Mouse (Mus musculus): ENCODE measurements at regions not wholly inside any gene's neighbourhood (a gene's known extent, or its start where the extent isn't known, plus 50 kb on each side); places are given as distances from the start of the nearest gene placed in this dataset.

DNA sequence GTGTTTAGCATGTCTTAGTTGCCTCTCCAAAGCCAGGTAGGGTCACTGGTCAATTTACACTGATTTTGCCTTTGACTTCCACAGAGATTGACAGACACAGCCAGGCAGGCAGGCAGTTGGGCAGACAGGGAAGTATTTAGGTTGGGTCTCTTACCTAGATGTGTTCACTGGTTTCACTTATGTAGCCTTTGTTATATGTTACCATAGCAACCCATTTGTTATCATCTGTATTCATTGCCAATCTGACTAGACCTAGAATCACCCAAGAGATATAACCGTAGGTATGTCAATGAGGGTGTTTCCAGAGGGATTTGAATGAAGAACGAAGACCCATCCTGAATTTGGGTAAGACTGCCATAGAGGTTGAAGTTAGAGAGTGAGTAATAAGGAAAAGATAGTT lies 123.8 kb upstream of the Tnfaip3 start:
- no peak overlapping the region for H3K9ac ChIP-seq (ENCODE audit: low read depth, low read length)
- no peaks in the 10 kb centered on the region for H3K9me3 ChIP-seq (ENCODE audit: control insufficient read depth, low read length)
- 78% methylated on average over 2 of the region's 2 CpGs for WGBS
- H3K4me1 ChIP-seq (replicated peaks; ENCODE audit: control insufficient read depth, insufficient read depth, low read length), result no peaks in the 10 kb centered on the region
- no peak overlapping the region for H3K4me2 ChIP-seq (replicated peaks; ENCODE audit: low read depth, low read length)
- no peaks in the 10 kb centered on the region for H3K27me3 ChIP-seq (ENCODE audit: control insufficient read depth, insufficient read depth, low read length)
- no peak overlapping the region for H3K27ac ChIP-seq (ENCODE audit: low read depth, low read length)
- DNase-seq (ENCODE audit: low spot score) (no peak), ATAC-seq (ENCODE audit: low FRiP score) (no peak)
- no peak overlapping the region for H3K4me3 ChIP-seq (ENCODE audit: low read depth, low read length)
- no peaks in the 10 kb centered on the region for H3K36me3 ChIP-seq (ENCODE audit: control insufficient read depth, insufficient read depth, low read length)

DNA sequence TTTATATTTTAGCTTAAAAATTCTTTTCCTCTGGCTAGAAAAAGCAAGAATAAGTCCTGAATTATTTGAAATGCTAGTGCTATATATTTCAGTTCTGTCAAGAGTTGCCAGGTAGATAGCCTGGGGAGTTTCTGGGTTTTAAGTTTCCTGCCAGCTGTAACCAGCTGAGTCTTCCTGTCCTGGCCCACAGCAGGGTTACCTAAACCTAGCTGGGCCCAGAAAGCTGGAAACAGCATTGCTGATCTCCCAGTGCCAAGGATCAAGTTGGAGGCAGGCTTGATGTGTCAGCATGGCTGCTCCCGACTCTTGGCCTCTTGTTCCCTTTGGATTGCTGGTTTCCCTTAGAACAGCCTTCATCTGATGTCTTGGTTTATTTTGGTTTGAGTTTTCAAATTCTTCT lies 122.8 kb upstream of the Tnfaip3 start:
- H3K4me1 ChIP-seq (replicated peaks; ENCODE audit: control insufficient read depth, insufficient read depth, low read length), result no peaks in the 10 kb centered on the region
- 73% methylated on average over 1 of the region's 1 CpGs for WGBS
- no peaks in the 10 kb centered on the region for H3K9me3 ChIP-seq (ENCODE audit: control insufficient read depth, low read length)
- no peaks in the 10 kb centered on the region for H3K36me3 ChIP-seq (ENCODE audit: control insufficient read depth, insufficient read depth, low read length)
- ATAC-seq (ENCODE audit: low FRiP score) (no peak), DNase-seq (ENCODE audit: low spot score) (no peak)
- no peak overlapping the region for H3K27ac ChIP-seq (ENCODE audit: low read depth, low read length)
- no peak overlapping the region for H3K4me2 ChIP-seq (replicated peaks; ENCODE audit: low read depth, low read length)
- H3K27me3 ChIP-seq (ENCODE audit: control insufficient read depth, insufficient read depth, low read length), result no peaks in the 10 kb centered on the region
- no peak overlapping the region for H3K4me3 ChIP-seq (ENCODE audit: low read depth, low read length)
- H3K9ac ChIP-seq (ENCODE audit: low read depth, low read length), result no peak overlapping the region

DNA sequence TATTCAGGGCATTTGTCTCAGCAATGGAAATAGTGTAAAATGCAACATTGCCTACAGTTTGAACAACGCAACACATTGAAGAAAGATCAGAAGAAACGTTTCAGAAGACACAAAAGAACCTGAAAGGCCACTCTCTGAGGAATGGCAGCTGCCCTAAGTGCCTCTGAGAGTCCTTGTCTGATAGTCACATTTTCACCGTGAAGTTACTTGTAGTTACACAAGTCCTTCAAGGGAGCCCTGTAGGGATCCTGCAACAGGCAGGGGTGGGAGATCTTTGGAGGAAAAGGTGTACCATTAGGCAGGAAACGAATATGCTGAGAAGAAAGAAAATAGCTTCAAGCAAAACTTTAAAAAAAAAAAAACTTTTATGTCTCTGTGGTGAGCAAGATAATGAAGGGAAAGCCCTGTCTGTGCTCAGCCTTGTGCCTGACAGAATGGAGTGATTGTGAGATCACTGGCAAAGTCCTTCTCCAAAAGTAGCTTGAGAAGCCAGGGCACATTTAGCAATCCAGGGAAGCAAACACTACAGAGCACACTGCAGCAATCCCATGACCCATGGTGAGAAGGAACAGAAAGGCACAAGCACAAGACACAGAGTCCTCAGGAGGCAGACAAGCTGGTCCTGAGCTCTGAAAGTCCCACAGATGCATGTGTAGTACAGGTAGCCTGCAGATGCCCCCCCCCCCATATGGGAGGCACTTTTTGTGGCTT lies 112.3 kb upstream of the Tnfaip3 start:
- Histone ChIP-seq H3K4me2 (replicated peaks; ENCODE audit: low read depth, low read length) (no peak overlapping the region), H3K4me1 (replicated peaks; ENCODE audit: control insufficient read depth, insufficient read depth, low read length) (no peaks in the 10 kb centered on the region), H3K9ac (ENCODE audit: low read depth, low read length) (no peak overlapping the region), H3K27ac (ENCODE audit: low read depth, low read length) (no peak overlapping the region), H3K36me3 (ENCODE audit: control insufficient read depth, insufficient read depth, low read length) (no peaks in the 10 kb centered on the region), H3K27me3 (ENCODE audit: control insufficient read depth, insufficient read depth, low read length) (no peaks in the 10 kb centered on the region), H3K4me3 (ENCODE audit: low read depth, low read length) (no peak overlapping the region), H3K9me3 (ENCODE audit: control insufficient read depth, low read length) (no peaks in the 10 kb centered on the region)
- 67% methylated on average over 4 of the region's 4 CpGs for WGBS
- ATAC-seq (ENCODE audit: low FRiP score) (no peak), DNase-seq (ENCODE audit: low spot score) (no peak)

DNA sequence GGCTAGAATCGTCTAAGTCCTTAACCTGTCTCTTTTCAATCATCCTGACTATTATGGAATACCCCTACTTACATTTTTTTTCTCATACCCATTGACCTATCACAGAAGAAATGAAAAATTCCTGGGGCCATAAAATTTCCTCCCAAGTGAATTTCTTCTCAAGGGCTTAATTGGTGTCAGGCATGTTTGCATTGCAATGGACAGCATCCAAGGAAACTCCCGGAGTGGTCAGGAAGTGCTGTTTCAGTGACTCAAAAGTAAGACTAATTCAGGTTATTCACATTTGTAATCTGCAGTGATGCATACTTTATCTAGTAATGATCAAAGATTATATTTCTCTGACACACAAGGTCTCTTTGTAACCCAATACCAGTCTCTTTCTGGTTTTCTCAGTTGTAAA lies 111.5 kb upstream of the Tnfaip3 start:
- no peaks in the 10 kb centered on the region for H3K9me3 ChIP-seq (ENCODE audit: control insufficient read depth, low read length)
- H3K4me1 ChIP-seq (replicated peaks; ENCODE audit: control insufficient read depth, insufficient read depth, low read length), result no peaks in the 10 kb centered on the region
- H3K9ac ChIP-seq (ENCODE audit: low read depth, low read length), result no peak overlapping the region
- DNase-seq (ENCODE audit: low spot score), result no peak
- no peaks in the 10 kb centered on the region for H3K27me3 ChIP-seq (ENCODE audit: control insufficient read depth, insufficient read depth, low read length)
- WGBS, result 75% methylated on average over 2 of the region's 2 CpGs
- no peak overlapping the region for H3K4me3 ChIP-seq (ENCODE audit: low read depth, low read length)
- no peak overlapping the region for H3K27ac ChIP-seq (ENCODE audit: low read depth, low read length)
- ATAC-seq (ENCODE audit: low FRiP score), result no peak
- H3K36me3 ChIP-seq (ENCODE audit: control insufficient read depth, insufficient read depth, low read length), result no peaks in the 10 kb centered on the region
- no peak overlapping the region for H3K4me2 ChIP-seq (replicated peaks; ENCODE audit: low read depth, low read length)

DNA sequence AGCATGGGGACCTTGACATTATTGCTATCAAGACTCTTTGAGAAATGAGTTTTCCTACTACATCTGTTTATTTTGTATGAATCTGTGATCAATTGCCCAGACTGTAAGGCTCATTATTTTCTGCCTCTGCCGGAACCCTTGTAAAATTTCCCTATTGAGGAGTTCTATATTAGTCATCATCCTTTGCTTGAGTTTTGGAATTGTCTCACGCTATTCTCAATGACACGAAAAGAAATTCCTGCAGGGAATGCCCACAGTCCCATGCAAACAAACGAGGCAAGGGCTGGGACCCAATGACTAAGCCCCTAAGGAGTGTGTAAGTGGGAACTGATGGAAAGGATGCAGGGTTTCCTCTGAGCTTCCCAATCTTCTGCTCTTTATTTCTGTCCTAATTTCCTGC lies 111.0 kb upstream of the Tnfaip3 start:
- H3K4me3 ChIP-seq (ENCODE audit: low read depth, low read length), result no peak overlapping the region
- no peak overlapping the region for H3K4me2 ChIP-seq (replicated peaks; ENCODE audit: low read depth, low read length)
- 80% methylated on average over 4 of the region's 4 CpGs for WGBS
- ATAC-seq (ENCODE audit: low FRiP score) (no peak), DNase-seq (ENCODE audit: low spot score) (no peak)
- no peaks in the 10 kb centered on the region for H3K27me3 ChIP-seq (ENCODE audit: control insufficient read depth, insufficient read depth, low read length)
- no peaks in the 10 kb centered on the region for H3K9me3 ChIP-seq (ENCODE audit: control insufficient read depth, low read length)
- H3K36me3 ChIP-seq (ENCODE audit: control insufficient read depth, insufficient read depth, low read length), result no peaks in the 10 kb centered on the region
- no peaks in the 10 kb centered on the region for H3K4me1 ChIP-seq (replicated peaks; ENCODE audit: control insufficient read depth, insufficient read depth, low read length)
- no peak overlapping the region for H3K27ac ChIP-seq (ENCODE audit: low read depth, low read length)
- no peak overlapping the region for H3K9ac ChIP-seq (ENCODE audit: low read depth, low read length)

DNA sequence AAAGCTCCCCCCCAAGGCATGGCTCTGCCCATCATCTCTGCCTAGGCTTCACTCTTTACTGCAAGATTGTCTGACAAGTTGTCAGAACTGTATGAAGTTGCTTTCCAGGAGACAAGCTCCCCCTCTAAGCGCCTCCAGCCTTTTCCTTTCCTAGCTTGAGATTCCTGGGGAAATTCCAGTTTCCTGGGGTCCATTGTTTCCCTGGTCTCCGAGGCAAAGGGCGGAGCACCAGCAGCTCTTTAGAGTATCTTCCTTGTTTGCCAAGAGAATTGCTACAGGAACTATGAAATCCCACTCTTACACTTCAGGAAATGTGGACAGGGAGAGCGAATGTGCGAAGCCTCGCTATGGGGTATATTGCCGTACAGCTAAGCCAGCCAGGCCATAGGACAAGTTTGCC lies 108.2 kb upstream of the Tnfaip3 start:
- no peaks in the 10 kb centered on the region for H3K4me1 ChIP-seq (replicated peaks; ENCODE audit: control insufficient read depth, insufficient read depth, low read length)
- whole genome bisulfite sequencing, result 61% methylated on average over 7 of the region's 7 CpGs
- no peaks in the 10 kb centered on the region for H3K36me3 ChIP-seq (ENCODE audit: control insufficient read depth, insufficient read depth, low read length)
- H3K4me3 ChIP-seq (ENCODE audit: low read depth, low read length), result no peak overlapping the region
- H3K27ac ChIP-seq (ENCODE audit: low read depth, low read length), result no peak overlapping the region
- DNase-seq (ENCODE audit: low spot score), result peak; percentile 21
- no peak for ATAC-seq (ENCODE audit: low FRiP score)
- H3K9me3 ChIP-seq (ENCODE audit: control insufficient read depth, low read length), result no peaks in the 10 kb centered on the region
- no peak overlapping the region for H3K4me2 ChIP-seq (replicated peaks; ENCODE audit: low read depth, low read length)
- H3K27me3 ChIP-seq (ENCODE audit: control insufficient read depth, insufficient read depth, low read length), result no peaks in the 10 kb centered on the region
- no peak overlapping the region for H3K9ac ChIP-seq (ENCODE audit: low read depth, low read length)

DNA sequence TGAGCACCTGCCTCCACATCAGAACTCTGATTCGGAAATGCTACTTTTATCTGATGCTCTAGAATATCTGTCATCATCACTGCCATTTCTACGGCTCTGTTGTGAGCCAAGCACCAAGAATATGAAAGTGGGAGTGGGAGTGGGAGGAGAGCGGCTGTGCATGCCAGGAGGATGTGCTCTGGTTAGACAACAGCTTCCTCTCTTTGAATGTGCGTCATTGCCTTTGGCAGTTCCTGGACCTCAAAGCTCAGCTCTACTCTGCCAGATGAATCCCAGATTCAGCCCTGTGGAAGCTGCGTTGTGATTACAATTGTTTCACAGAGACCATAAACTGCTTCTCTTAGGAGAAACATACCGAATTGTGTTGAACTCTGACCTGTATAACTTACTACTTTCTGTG lies 106.8 kb upstream of the Tnfaip3 start:
- no peak for DNase-seq (ENCODE audit: low spot score)
- Histone ChIP-seq H3K27ac (ENCODE audit: low read depth, low read length) (no peak overlapping the region), H3K4me2 (replicated peaks; ENCODE audit: low read depth, low read length) (no peak overlapping the region), H3K36me3 (ENCODE audit: control insufficient read depth, insufficient read depth, low read length) (no peaks in the 10 kb centered on the region), H3K9ac (ENCODE audit: low read depth, low read length) (no peak overlapping the region), H3K27me3 (ENCODE audit: control insufficient read depth, insufficient read depth, low read length) (no peaks in the 10 kb centered on the region), H3K9me3 (ENCODE audit: control insufficient read depth, low read length) (no peaks in the 10 kb centered on the region), H3K4me1 (replicated peaks; ENCODE audit: control insufficient read depth, insufficient read depth, low read length) (no peaks in the 10 kb centered on the region), H3K4me3 (ENCODE audit: low read depth, low read length) (no peak overlapping the region)
- no peak for ATAC-seq (ENCODE audit: low FRiP score)
- 76% methylated on average over 6 of the region's 6 CpGs for WGBS

DNA sequence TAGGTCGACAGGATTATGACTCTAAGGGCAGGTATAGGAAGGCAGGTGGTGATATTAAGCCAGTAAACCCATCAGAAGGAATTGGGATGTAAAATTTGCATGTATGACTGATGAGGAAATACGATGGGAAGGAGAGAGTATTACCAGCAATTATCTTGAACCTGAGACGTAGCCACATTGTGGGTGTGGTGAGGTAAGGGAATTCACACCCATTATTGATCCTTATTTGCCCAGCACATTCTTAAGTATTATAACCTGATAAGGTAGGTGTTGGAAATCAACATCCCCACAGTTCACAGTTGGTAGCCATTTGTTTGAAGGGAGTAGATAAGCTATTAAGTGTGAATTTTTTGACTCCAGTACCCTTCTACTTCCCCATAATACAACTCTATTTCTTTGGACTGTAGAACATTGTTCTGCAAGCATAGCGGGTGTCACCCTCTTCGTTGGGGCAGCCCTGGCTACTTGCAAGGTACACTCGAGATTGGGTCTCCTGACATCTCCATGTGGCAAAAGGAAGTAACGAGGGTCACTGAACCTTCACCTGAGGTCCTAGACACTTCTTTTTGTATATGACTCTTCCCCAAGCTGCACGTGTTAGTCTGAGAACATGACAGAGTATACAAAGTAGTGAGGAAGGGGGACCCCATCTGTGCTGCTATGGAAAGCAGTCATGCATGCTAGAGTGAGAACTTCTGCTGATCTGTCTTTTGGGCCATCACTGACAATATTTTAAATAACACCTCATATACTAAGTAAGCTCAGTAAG lies 104.0 kb upstream of the Tnfaip3 start:
- Histone ChIP-seq H3K36me3 (ENCODE audit: control insufficient read depth, insufficient read depth, low read length) (no peaks in the 10 kb centered on the region), H3K9ac (ENCODE audit: low read depth, low read length) (no peak overlapping the region), H3K27me3 (ENCODE audit: control insufficient read depth, insufficient read depth, low read length) (no peaks in the 10 kb centered on the region), H3K4me3 (ENCODE audit: low read depth, low read length) (no peak overlapping the region), H3K4me2 (replicated peaks; ENCODE audit: low read depth, low read length) (no peak overlapping the region), H3K27ac (ENCODE audit: low read depth, low read length) (no peak overlapping the region), H3K4me1 (replicated peaks; ENCODE audit: control insufficient read depth, insufficient read depth, low read length) (no peaks in the 10 kb centered on the region), H3K9me3 (ENCODE audit: control insufficient read depth, low read length) (no peaks in the 10 kb centered on the region)
- DNase-seq (ENCODE audit: low spot score) (no peak), ATAC-seq (ENCODE audit: low FRiP score) (no peak)
- 85% methylated on average over 8 of the region's 8 CpGs for whole genome bisulfite sequencing

All from hindbrain, embryonic 11.5 days (tissue).